Mouse (Mus musculus): ENCODE data around the gene Ing1.

DNA sequence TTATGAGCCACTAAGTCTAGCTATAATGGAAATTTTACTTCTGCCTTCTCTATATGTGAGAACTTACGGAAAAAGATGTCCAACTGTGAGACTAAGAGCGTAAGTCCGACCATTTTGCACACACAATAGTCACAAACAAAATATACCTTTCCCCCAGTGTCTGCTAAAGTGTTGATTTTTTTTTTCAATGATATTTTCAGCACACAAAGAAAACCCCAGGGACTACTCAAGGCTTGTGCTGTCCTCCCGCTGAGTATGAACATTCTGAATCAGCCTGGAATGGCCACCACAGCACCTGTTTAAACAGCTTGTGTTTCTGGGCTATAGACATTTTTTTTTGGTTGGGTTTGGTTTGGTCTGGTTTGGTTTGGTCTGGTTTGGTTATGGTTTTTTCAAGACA is 15.4 kb downstream of the Ing1 start:
- no peak for TF ChIP-seq POLR2A (IDR thresholded peaks at IDR 0.05; ENCODE audit: insufficient read depth, low read depth, low read length)
- TF ChIP-seq CTCF (IDR thresholded peaks at IDR 0.05), result no peak
- TF ChIP-seq EP300 (IDR thresholded peaks at IDR 0.05; ENCODE audit: insufficient read depth, low read depth, low read length), result no peak

Data from heart, adult 2 months (tissue).